Mouse (Mus musculus): Measurements from ENCODE around the gene Gp1bb. TPM values are rescaled to one million over a fixed set of nuclear protein-coding genes. Genes with fewer than 3 reads are reported as not detected.

Gene Gp1bb
- total and polyA plus RNA-seq, 3 experiments = not detected

DNA sequence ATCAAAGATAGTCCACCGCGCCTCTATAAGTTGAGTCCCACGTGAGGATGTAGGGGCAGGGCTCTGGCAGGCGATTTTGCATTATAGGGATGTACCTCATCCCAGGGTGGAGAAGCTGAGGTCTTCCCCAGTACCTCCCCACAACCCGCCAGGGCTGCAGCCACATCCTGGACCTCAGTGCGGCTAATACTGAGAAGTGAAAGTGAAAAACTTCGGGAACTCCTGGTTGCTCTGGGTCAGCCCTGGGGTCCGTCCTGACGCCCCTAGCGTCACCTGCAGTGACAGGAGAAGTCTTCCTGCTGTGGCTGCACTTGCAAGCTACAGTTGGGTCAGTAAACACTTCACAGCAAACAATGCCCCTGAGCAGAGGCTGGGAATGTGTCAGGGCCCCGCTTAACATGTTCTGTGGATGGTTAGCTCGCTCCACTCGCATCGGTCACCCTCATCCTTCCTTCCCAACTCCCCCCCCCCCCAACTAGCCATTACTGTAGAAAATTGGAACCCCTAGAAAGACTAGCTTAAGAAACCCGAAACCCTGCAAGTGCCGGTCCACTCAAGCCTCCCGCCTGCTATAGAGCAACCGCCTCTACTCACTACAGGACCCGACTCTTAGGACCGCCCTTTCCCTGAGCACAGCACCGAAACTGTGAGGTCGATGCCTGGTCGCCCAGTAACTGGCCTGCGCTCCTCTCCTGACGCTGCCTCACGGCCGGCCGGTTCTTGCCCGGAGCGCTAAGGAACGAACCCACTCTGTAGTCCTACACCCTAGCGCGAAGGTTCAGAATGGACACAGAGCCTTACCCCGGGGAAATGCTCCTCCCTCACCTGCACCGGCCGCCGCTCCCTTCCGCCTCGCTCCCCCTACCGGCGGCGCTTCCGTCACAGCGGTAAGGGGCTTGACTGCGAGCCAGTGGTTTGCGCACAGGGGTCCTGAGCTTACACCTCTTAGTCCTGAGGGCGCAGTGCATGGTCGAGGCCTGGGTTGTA lies 32.1 kb downstream of the Gp1bb start, which contains the start of gene Tbx1 (continued):
- TF ChIP-seq POLR2A (IDR thresholded peaks at IDR 0.05; ENCODE audit: low read depth, low read length) = no peak
- no peak for TF ChIP-seq IRF4 (IDR thresholded peaks at IDR 0.05; ENCODE audit: low read depth, low read length)
- TF ChIP-seq BHLHE40 (IDR thresholded peaks at IDR 0.05; ENCODE audit: low read depth, low read length) = no peak
- no peak for TF ChIP-seq ZMIZ1 (IDR thresholded peaks at IDR 0.05; ENCODE audit: low read depth, low read length)
- TF ChIP-seq MAZ (IDR thresholded peaks at IDR 0.05; ENCODE audit: low read depth, low read length) = no peak
- no peak for TF ChIP-seq ZNF384 (IDR thresholded peaks at IDR 0.05; ENCODE audit: low read depth, low read length)
- no peak for TF ChIP-seq JUN (IDR thresholded peaks at IDR 0.05; ENCODE audit: insufficient read depth, low read depth, low read length)
- TF ChIP-seq MEF2A (IDR thresholded peaks at IDR 0.05; ENCODE audit: borderline replicate concordance, low read depth, low read length) = no peak
- TF ChIP-seq TCF12 (IDR thresholded peaks at IDR 0.05; ENCODE audit: low read depth, low read length) = no peak
- TF ChIP-seq POLR2AphosphoS2 (IDR thresholded peaks at IDR 0.05; ENCODE audit: low read depth, low read length) = no peak
- no peak for TF ChIP-seq JUND (conservative IDR thresholded peaks at IDR 0.05; ENCODE audit: low read depth, low read length)
- TF ChIP-seq PAX5 (IDR thresholded peaks at IDR 0.05; ENCODE audit: low read length) = no peak
- no peak for TF ChIP-seq NELFE (IDR thresholded peaks at IDR 0.05; ENCODE audit: low read depth, low read length)
- no peak for TF ChIP-seq RCOR1 (conservative IDR thresholded peaks at IDR 0.05; ENCODE audit: low read depth, low read length)
- TF ChIP-seq NRF1 (IDR thresholded peaks at IDR 0.05; ENCODE audit: low read depth, low read length) = no peak
- no peak for TF ChIP-seq MAX (IDR thresholded peaks at IDR 0.05; ENCODE audit: low read length)
- TF ChIP-seq RAD21 (IDR thresholded peaks at IDR 0.05; ENCODE audit: low read depth, low read length) = peak; percentile 9
- no peak for TF ChIP-seq USF2 (conservative IDR thresholded peaks at IDR 0.05; ENCODE audit: low read depth, low read length)
- no peak for TF ChIP-seq MAFK (IDR thresholded peaks at IDR 0.05; ENCODE audit: insufficient replicate concordance, low read length)
- peak; percentile 36 for TF ChIP-seq SMC3 (IDR thresholded peaks at IDR 0.05; ENCODE audit: low read depth, low read length)
- TF ChIP-seq EP300 (IDR thresholded peaks at IDR 0.05; ENCODE audit: low read length) = 0 out of 2 replicates have a peak, but pooled peaks have one; percentile 19
- no peak for TF ChIP-seq ETS1 (conservative IDR thresholded peaks at IDR 0.05; ENCODE audit: low read depth, low read length)
- no peak for TF ChIP-seq MYC (IDR thresholded peaks at IDR 0.05; ENCODE audit: low read depth, low read length)

- Histone ChIP-seq H3K4me3 (replicated peaks in 1 of 3; ENCODE audit: low read depth in 2 of 3, low read length in 2 of 3, poor library complexity in 1 of 3) (no peak overlapping the region), H3K4me1 (ENCODE audit: control insufficient read depth in 1 of 2, insufficient read depth in 2 of 2) (peaks cover 4 to 7% of the 10 kb centered on the region in 2 experiments; a peak in 2 of 4 replicates), H3K9me3 (replicated peaks; ENCODE audit: low read length) (peaks cover 34% of the 10 kb centered on the region), H3K27me3 (replicated peaks) (peaks cover 40% of the 10 kb centered on the region), H3K4me2 (ENCODE audit: insufficient read depth, low read depth, poor library complexity, severe bottlenecking) (no peak overlapping the region), H3K36me3 (replicated peaks in 1 of 2; ENCODE audit: control insufficient read depth in 1 of 2, insufficient read depth in 1 of 2, low read length in 1 of 2) (no peaks in the 10 kb centered on the region), H3K9ac (ENCODE audit: insufficient read depth, low read depth) (no peak overlapping the region), H3K27ac (ENCODE audit: insufficient read depth, low read depth) (no peak overlapping the region), H3K79me2 (replicated peaks; ENCODE audit: control insufficient read depth, extremely low read depth, insufficient read depth, poor library complexity, severe bottlenecking) (no peaks in the 10 kb centered on the region)
- DNase-seq (ENCODE audit: extremely low read depth) = no peak
- TF ChIP-seq ZNF384 (IDR thresholded peaks at IDR 0.05; ENCODE audit: low read depth, low read length) (no peak), HCFC1 (IDR thresholded peaks at IDR 0.05; ENCODE audit: low read depth, low read length) (no peak), TBP (conservative IDR thresholded peaks at IDR 0.05; ENCODE audit: low read depth, low read length) (no peak), ETS1 (conservative IDR thresholded peaks at IDR 0.05; ENCODE audit: low read depth, low read length) (no peak), MAFK (IDR thresholded peaks at IDR 0.05; ENCODE audit: insufficient replicate concordance, low read length) (no peak), NRF1 (IDR thresholded peaks at IDR 0.05; ENCODE audit: low read depth, low read length) (no peak)
- in situ Hi-C loops (cut with MboI; ENCODE audit: low pct_ligation_motif_present, low pct_unique_long_range_greater_than_20kb, low sequenced_read_pairs) (no loop called here), dilution Hi-C loops (cut with MboI; ENCODE audit: extremely low pct_ligation_motif_present, extremely low pct_unique_long_range_greater_than_20kb, low sequenced_read_pairs) (no loop called here)
Measured at GRCm38 (mm10) chr16:18589080-18589621, 33.1 kb downstream of the Gp1bb start.

All from CH12.LX (cell line).